Mouse (Mus musculus): ENCODE results near the gene Ankrd13c. TPM values are rescaled to one million over a fixed set of nuclear protein-coding genes. Genes with fewer than 3 reads are reported as not detected.

The Ankrd13c gene
- polyA plus RNA-seq, 1 experiment from 2014 or later, result 13.2 TPM

GRCm38 (mm10) chr3:158036329-158036988 is 89.4 kb downstream of the Ankrd13c start, which contains the start of the genes Srsf11 and Lrrc40:
Srsf11 (minus strand) TSS chr3:158036639.
Lrrc40 (plus strand) TSS chr3:158036662.
- DNase-seq (ENCODE audit: low spot score) (peak; percentile 97), ATAC-seq (ENCODE audit: low FRiP score, low TSS enrichment) (peak; percentile 97)

GRCm38 (mm10) chr3:158038106-158038505 is 91.1 kb downstream of the Ankrd13c start:
- Histone ChIP-seq H3K4me1 (replicated peaks; ENCODE audit: control insufficient read depth, insufficient read depth) (no peaks in the 10 kb centered on the region; the same call in 1 of the 2 replicates), H3K36me3 (ENCODE audit: control insufficient read depth, insufficient read depth, low read length) (no peaks in the 10 kb centered on the region), H3K9me3 (ENCODE audit: control insufficient read depth, low read length) (no peaks in the 10 kb centered on the region), H3K4me3 (ENCODE audit: low read depth, low read length) (no peak overlapping the region), H3K27ac (replicated peaks) (no peak overlapping the region), H3K27me3 (ENCODE audit: control insufficient read depth, insufficient read depth, low read length) (no peaks in the 10 kb centered on the region), H3K4me2 (replicated peaks; ENCODE audit: low read depth) (no peak overlapping the region), H3K9ac (ENCODE audit: low read length) (no peak overlapping the region)
- no peak for ATAC-seq (ENCODE audit: low FRiP score, low TSS enrichment)
- no peak for TF ChIP-seq EP300 (optimal IDR thresholded peaks at IDR 0.05)
- no peak for TF ChIP-seq CTCF (IDR thresholded peaks at IDR 0.05; ENCODE audit: low read depth)
- WGBS, result 100% methylated on average over 3 of the region's 3 CpGs
- DNase-seq (ENCODE audit: low spot score), result no peak

More at GRCm38 (mm10) chr3:158036329-158036988, 89.4 kb downstream of the Ankrd13c start, which contains the start of the genes Srsf11 and Lrrc40:
- Histone ChIP-seq H3K9ac (ENCODE audit: low read length) (peak within 1 kb of the TSS; percentile 95), H3K9me3 (ENCODE audit: control insufficient read depth, low read length) (no peaks in the 10 kb centered on the region), H3K36me3 (ENCODE audit: control insufficient read depth, insufficient read depth, low read length) (no peaks in the 10 kb centered on the region), H3K4me3 (ENCODE audit: low read depth, low read length) (peak within 1 kb of the TSS; percentile 83), H3K27me3 (ENCODE audit: control insufficient read depth, insufficient read depth, low read length) (no peaks in the 10 kb centered on the region), H3K4me1 (replicated peaks; ENCODE audit: control insufficient read depth, insufficient read depth) (no peaks in the 10 kb centered on the region; the same call in 1 of the 2 replicates), H3K4me2 (replicated peaks; ENCODE audit: low read depth) (peak within 1 kb of the TSS; percentile 74), H3K27ac (replicated peaks) (peak within 1 kb of the TSS; percentile 94)
- TF ChIP-seq CTCF (IDR thresholded peaks at IDR 0.05; ENCODE audit: low read depth) (no peak), EP300 (optimal IDR thresholded peaks at IDR 0.05) (no peak)
- under 1% methylated on average over 55 of the region's 55 CpGs for WGBS

GRCm38 (mm10) chr3:158040755-158041154 is 93.7 kb downstream of the Ankrd13c start:
- H3K27me3 ChIP-seq (ENCODE audit: control insufficient read depth, insufficient read depth, low read length), result no peaks in the 10 kb centered on the region
- H3K36me3 ChIP-seq (ENCODE audit: control insufficient read depth, insufficient read depth, low read length), result no peaks in the 10 kb centered on the region
- DNase-seq (ENCODE audit: low spot score) (no peak), ATAC-seq (ENCODE audit: low FRiP score, low TSS enrichment) (no peak)
- WGBS, result 49% methylated on average over 2 of the region's 2 CpGs
- H3K4me3 ChIP-seq (ENCODE audit: low read depth, low read length), result no peak overlapping the region
- no peak for TF ChIP-seq CTCF (IDR thresholded peaks at IDR 0.05; ENCODE audit: low read depth)
- TF ChIP-seq EP300 (optimal IDR thresholded peaks at IDR 0.05), result no peak
- H3K9ac ChIP-seq (ENCODE audit: low read length), result no peak overlapping the region
- H3K4me1 ChIP-seq (replicated peaks; ENCODE audit: control insufficient read depth, insufficient read depth), result no peaks in the 10 kb centered on the region
- H3K27ac ChIP-seq (replicated peaks), result no peak overlapping the region
- H3K9me3 ChIP-seq (ENCODE audit: control insufficient read depth, low read length), result no peaks in the 10 kb centered on the region
- no peak overlapping the region for H3K4me2 ChIP-seq (replicated peaks; ENCODE audit: low read depth)

GRCm38 (mm10) chr3:158049508-158049907 is 102.5 kb downstream of the Ankrd13c start:
- Histone ChIP-seq H3K36me3 (ENCODE audit: control insufficient read depth, insufficient read depth, low read length) (peaks cover 4% of the 10 kb centered on the region), H3K4me3 (ENCODE audit: low read depth, low read length) (no peak overlapping the region), H3K9me3 (ENCODE audit: control insufficient read depth, low read length) (no peaks in the 10 kb centered on the region), H3K9ac (ENCODE audit: low read length) (no peak overlapping the region), H3K4me1 (replicated peaks; ENCODE audit: control insufficient read depth, insufficient read depth) (no peaks in the 10 kb centered on the region), H3K27ac (replicated peaks) (no peak overlapping the region), H3K4me2 (replicated peaks; ENCODE audit: low read depth) (no peak overlapping the region), H3K27me3 (ENCODE audit: control insufficient read depth, insufficient read depth, low read length) (no peaks in the 10 kb centered on the region)
- ATAC-seq (ENCODE audit: low FRiP score, low TSS enrichment) (no peak), DNase-seq (ENCODE audit: low spot score) (no peak)
- TF ChIP-seq EP300 (optimal IDR thresholded peaks at IDR 0.05) (no peak), CTCF (IDR thresholded peaks at IDR 0.05; ENCODE audit: low read depth) (no peak)
- WGBS, result 82% methylated on average over 2 of the region's 2 CpGs

Other genes starting within 250 kb of the Ankrd13c start
- 8.5 and 9.3 TPM in 2 replicates for gene Cth, start 22.2 kb upstream of the Ankrd13c start, polyA plus RNA-seq (2015; fragmentation: Nextera tagmentation; extraction: Ambion mirVana)
- gene Srsf11, start 89.4 kb downstream of the Ankrd13c start, polyA plus RNA-seq (2015; fragmentation: Nextera tagmentation; extraction: Ambion mirVana), result 123 and 146 TPM in 2 replicates
- 24.0 TPM in 2 replicates for gene Lrrc40, start 89.4 kb downstream of the Ankrd13c start, polyA plus RNA-seq (2015; fragmentation: Nextera tagmentation; extraction: Ambion mirVana)

Measured in stomach, postnatal 0 days (tissue).